Mouse (Mus musculus) right cerebral cortex, postnatal 10 days (tissue): ENCODE measurements around the gene Gm21170.
"Not testable (repeated sequence)": the region's sequence is repeated elsewhere in the genome, so short reads cannot be mapped to it uniquely, and the experiment has no call there.

Experiments
- DNase-seq, 2 experiments: peaks; one replicate each; pipeline ENCODE4 v3.0.0; 2021; ENCODE audit warnings: low spot score in 2 of 2

Gene Gm21170

DNA sequence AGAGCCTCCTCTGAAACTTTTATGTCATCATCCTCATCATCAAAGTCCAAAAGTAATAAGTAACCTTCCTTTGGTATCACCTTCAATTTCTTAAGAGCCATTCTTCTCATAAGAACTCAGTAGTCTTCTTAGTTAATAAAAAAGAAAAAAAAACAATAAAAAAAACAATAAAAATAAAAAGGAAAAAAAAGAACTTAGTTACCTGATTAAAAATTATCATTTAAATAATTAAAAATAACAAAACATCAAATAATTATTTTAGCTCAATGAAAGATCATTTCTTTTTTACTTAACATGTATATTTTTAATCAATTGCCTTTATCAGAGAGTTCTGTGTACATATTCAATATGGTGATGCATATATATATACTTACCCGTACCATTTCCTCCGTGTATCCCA, at the start of gene Gm21170:
Gene Gm21170 (minus strand): TSS at position 101 of the 400 bp plus-strand sequence.
- not testable (repeated sequence) for DNase-seq
